Comparison of ENCODE assay signal across 15 mouse cellular contexts in the genomic region with DNA sequence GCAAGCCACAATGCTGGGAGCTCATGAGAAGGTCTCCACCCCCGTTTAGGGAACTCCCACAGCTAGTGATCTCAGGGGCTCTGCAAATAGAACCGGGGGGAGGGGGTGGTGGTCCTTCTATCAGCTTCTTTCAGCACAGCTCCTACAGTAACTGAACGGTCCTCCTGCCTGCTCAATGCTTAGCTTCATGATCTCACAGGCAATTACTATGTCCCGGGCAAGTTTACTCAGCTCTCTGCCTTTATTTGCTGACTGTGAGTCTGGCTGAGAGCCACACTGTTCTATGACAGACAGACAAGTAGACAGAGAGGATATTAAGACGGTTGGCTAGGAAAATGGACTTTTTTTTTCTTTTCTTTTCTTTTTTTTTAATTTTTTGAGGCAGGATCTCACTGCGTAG. TPM values are rescaled to one million over a fixed set of nuclear protein-coding genes. Genes with fewer than 3 reads are reported as not detected.
"Had no signal": no experiment of that assay in that cellular context is flagged by ENCODE, and none has a peak within 500 bp of the region (broad histone marks: within the 10 kb centered on the region; RNA-seq: fewer than 3 reads in every experiment).

No protein-coding gene starts in this region.

- H3K4me2 ChIP-seq: limb, embryonic 12.5 days; limb, embryonic 15.5 days; liver, embryonic 15.5 days had no signal

- H3K4me3 ChIP-seq: limb, embryonic 12.5 days; limb, embryonic 15.5 days; liver, embryonic 15.5 days had no signal

- DNase-seq: kidney, adult 2 months; kidney, postnatal 25 days; left cerebral cortex, postnatal 4 days; midbrain, embryonic 14.5 days; thymus, postnatal 25 days had no signal

- H3K9ac ChIP-seq: limb, embryonic 12.5 days; limb, embryonic 15.5 days; liver, embryonic 15.5 days had no signal

- ATAC-seq: intestine, postnatal 0 days had no signal

- H3K9me3 ChIP-seq: limb, embryonic 12.5 days; limb, embryonic 15.5 days; liver, embryonic 15.5 days had no signal

- H3K36me3 ChIP-seq: limb, embryonic 12.5 days; limb, embryonic 15.5 days; liver, embryonic 15.5 days had no signal

- H3K27ac ChIP-seq: kidney, postnatal 0 days; limb, embryonic 12.5 days; limb, embryonic 15.5 days; liver, embryonic 15.5 days; macrophage had no signal

- H3K27me3 ChIP-seq: limb, embryonic 12.5 days had no signal

RNA-seq across cellular contexts. Expression of a gene that starts 45.5 kb away (rescaled TPM):
- total RNA-seq: left cerebral cortex, postnatal 14 days; left cerebral cortex, postnatal 4 days; megakaryocyte, adult 5-6 weeks had no signal
- polyA plus RNA-seq: kidney, adult 2 months; kidney, postnatal 0 days; macrophage; spleen, adult 2 months; thymus, postnatal 0 days had no signal
